Mouse (Mus musculus): ENCODE results near the gene Galnt17. TPM values are rescaled to one million over a fixed set of nuclear protein-coding genes. Genes with fewer than 3 reads are reported as not detected.

The Galnt17 gene
- total RNA-seq (2015), result not detected in 2 replicates
- total RNA-seq (2017), result not detected in 2 replicates

DNA sequence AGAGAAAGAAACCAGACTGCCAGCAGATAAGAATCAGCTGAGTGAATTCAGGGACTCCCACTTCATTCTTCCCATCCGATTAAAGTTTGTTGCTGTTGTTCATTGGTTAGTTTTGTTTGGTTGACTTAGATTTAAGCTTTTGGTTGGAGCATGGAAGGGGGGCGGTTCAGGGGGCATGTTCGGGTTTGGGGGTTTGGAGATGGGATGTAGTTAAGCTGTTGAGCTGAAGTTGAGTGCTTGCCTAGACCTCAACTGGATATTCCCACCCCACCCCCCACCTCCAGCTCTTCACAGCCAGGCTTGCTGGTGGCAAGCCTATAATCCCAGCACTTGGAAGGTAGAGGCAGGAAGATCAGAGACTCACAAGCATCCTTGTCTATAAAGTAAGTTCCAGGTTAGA, at the start of gene Galnt17:
Gene Galnt17 (minus strand): TSS at position 101 of the 400 bp plus-strand sequence.
- no peak for ATAC-seq (ENCODE audit: poor library complexity, severe bottlenecking)

DNA sequence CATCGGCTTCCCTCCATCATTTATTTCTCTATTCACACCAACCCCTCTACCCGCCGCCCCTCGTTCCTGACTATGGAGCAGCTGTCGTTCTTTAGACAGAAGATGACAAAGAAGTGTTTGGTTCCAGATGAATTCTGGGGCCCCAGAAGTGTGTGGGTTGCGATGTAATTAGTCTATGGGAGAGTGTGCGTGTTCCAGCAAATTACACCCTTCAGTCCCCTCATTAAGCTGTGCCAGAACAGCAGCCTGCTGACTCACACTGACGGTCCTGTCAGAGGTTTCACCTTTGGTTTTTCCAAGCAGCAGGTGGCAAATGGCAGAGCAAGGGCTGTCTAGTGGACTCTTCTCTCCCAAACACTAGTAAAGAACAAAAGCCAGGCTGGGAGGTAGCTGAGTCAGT, 26.2 kb upstream of the Galnt17 start:
- ATAC-seq (ENCODE audit: poor library complexity, severe bottlenecking), result no peak

DNA sequence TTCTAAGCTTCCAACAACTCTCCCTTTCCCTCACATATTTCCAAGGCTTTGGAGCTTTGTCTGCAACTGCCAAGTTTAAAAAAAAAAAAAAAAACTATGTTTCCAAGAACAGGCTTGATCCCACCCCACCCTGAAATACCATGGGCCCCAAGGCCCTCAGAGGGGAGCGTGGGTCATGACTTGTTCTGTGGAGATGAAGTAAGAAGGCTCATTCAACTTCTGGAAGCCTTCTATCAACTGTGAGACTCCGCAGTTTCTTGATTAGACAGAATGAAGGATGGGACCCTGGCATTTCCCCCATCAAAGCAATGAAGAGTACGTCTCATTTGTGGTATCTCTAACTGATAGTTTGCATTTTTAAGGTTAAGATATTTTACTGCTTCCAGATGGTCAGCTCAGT, 13.0 kb upstream of the Galnt17 start:
- no peak for ATAC-seq (ENCODE audit: poor library complexity, severe bottlenecking)

DNA sequence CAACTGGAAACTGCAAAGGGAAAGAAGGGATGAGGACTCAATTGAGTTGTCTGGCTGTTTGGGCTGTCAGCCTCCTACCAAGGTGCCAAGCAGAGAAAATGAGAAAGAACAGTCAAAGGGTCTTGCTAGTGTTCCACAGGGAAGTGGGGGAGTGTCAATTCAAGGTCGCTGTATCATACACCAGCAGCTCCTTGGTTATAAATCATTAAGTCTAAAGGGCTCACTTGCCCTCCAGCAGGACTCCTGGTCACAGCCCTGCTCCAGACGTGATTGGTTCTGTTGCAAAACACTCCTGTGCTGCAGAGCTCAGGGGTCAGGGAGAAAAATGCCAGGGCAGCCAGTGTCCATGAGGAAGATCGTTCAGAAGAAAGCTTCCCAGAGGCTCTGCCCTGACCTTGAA, 11.3 kb upstream of the Galnt17 start:
- no peak for ATAC-seq (ENCODE audit: poor library complexity, severe bottlenecking)

DNA sequence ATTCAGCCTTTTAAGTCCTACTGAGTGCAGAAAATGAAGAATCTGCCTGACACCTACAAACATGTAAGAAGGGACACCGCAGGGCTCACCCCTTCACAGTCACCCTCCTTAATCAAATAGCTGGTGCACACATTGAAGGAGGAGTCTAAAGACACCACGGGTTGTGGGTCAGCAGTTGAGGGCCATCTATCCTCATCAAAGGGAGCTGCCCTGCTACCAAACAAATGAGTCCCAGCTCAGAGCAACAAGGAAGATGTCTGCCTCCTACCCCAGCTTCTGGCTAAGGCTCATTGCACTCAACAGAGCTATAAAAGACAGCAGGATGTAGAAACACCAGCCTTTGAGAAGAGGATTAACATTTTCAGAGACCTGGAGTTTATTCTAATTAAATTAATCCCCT, 10.8 kb upstream of the Galnt17 start:
- ATAC-seq (ENCODE audit: poor library complexity, severe bottlenecking), result no peak

DNA sequence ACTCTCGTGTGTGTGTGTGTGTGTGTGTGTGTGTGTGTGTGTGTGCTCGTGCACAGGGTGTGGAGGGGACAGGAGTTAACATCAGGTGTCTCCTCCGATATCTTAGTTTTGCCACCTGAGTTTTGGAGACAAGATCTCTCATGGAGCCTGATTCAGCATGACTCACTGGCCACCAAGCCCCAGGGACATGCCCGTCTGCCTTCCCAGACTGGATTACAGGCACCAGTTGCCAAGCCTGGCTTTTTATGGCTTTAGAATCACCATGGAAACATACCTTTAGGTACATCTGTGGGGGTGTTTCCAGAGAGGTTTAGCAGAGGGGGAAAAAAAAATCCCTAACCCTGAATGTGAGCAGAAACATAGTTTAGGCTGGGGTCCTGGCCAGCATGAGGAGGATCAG, 6.7 kb upstream of the Galnt17 start:
- no peak for ATAC-seq (ENCODE audit: poor library complexity, severe bottlenecking)

DNA sequence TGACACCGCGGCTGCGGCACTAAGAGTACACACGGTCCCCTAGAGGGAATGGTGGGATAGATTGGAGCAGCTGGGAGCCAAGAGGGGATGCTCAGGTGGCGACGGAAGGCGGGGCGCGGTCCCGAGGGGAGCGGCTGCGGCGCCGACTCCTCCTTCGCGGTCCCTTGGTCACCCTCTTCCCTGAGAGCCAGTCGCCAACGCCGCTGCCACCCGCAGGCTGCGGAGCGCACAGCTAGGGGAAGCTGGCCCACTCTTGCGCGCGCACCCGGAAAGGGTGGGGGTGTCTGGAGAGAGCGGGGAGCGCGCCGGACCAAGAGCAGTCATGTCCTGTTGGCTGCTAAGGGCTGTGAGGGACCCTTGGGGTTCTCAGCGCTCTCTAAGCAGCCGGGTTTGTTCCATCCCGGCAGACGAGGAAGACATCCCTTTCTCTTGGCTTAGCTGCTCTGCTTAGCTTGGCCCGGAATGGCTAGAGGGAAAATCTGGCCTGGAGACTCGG, 593 bp downstream of the Galnt17 start:
- ATAC-seq (ENCODE audit: poor library complexity, severe bottlenecking), result no peak

DNA sequence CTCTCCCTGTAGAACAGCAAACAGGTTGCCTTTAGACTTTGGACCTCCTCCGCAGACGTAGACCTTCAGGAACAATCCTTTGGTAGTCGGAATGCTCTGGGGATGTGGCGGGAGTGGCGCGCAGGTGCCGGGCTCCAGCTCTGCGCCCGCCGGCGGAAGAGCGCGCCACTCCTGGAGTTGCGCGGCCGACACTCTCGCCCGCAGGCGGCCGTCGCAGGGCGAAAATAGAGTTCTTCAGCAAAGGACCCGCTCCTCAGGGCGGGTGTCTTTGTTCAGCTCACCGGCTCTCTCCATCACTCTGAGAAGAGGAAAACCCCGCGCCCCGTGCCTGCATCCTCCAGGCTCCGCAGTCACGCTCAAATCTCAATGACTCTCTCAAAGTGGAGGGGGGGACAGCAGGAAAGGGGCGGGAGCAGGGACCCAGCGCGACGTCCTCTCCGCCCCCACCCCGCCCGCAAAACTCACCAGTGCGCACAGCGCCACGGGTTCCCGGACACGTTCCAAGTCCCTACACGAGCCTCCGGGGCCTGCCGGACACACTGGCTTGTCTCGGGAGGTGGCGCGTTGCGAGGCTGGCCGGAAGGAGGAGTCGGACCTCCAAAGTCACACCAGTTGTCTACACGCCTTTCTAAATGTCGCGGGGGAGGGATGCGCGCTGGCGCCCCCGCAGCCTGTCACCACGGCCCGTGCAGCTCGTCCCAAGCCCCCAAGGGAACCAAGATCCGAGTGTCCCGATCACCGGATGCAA, 1.2 kb downstream of the Galnt17 start:
- no peak for ATAC-seq (ENCODE audit: poor library complexity, severe bottlenecking)

DNA sequence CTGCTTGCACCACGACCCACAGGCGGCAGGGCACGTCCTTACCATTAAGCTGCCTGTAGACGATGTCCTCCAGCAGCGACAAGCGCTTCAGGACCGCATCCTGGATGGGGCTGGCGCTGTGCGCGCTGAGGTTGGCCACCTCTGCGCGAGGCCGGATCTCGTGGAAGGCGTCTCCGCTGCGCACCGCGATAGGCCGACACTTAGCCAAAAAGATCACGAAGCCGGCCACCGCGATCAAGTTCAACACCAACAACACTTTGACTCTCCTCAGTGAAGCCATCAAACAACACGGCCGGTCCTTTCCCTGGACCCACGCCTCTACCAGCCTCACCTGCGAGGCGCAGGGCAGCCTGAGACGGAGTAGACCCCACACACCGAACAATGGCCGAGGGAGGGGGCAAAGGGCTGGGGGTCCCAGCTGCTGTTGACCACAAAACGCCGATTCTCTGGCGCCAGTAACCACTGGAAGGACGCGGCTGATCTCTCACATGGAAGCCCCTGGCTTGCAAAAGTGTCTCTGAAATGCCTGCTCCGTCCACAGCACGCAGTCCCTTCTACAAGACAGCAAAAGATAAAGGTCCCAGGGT, 1.9 kb downstream of the Galnt17 start:
- no peak for ATAC-seq (ENCODE audit: poor library complexity, severe bottlenecking)

DNA sequence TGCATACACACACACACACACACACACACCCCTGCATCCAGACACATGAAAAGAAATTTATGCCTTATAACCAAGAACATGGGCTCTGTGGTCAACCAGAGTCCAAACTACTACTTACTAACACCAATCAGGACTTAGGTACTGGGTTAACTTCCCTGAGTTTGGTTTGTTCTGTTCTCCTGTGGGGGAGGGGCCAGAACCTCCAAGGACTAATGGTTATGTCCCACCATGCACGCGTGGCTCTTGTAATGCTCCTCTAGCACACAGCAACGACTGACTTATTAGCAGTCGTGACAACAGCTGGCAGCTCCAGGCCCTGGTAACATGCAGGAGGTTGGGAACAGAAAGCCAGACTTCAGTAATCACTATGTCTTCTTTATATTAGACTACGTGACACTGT, 3.1 kb downstream of the Galnt17 start:
- ATAC-seq (ENCODE audit: poor library complexity, severe bottlenecking), result no peak

DNA sequence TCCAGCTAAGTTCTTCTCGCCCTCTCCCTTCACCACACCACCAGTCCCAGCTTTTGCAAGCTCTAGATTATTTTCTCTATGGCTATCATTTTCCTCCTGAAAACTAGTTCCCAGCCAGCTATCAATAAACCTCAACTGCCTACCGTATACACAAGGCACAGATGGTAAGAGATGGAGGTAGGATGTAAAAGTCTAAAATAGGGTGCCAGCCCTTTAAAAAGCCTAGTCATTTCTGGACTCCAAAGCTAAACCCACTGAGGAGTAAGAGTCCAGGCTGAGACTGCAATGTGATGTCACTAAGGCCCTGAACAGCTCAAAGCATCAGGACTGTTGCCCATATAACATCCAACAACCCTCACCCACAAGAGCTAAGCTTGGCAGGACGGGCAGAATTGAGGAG, 6.8 kb downstream of the Galnt17 start:
- ATAC-seq (ENCODE audit: poor library complexity, severe bottlenecking), result no peak

DNA sequence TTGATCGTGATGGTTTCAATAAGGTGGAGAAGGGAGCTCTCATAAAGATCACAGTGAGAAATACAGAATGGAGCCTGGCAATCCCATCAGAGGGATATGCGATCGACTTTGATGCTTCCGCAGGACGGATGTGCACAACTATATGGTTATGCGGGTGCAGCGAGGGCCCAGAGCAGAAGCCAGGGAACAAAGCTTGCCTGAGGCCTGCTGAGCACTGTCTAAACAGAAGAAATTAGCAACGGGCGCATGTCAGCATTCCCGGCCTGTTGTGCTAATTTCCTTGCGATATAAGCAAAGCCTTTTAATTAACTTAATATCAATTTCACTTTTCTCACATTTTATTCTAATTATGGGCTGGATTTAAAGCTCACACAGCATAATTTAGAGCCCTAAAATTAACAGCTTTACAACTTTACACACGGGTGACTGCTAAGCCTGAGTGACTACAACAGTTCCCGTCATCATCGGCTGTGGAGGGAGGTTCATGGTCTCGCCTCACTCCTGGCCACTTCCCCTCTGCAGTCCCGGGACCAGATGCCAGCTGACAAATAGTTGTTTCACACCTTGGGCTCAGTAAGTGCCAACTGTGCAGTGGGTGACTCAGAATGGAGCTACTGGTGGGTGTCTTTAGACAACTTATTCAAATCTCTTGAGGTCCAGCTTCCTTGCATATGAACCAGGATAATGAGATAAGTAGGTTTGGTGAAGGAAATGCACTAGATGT, 14.4 kb downstream of the Galnt17 start:
- ATAC-seq (ENCODE audit: poor library complexity, severe bottlenecking), result no peak

DNA sequence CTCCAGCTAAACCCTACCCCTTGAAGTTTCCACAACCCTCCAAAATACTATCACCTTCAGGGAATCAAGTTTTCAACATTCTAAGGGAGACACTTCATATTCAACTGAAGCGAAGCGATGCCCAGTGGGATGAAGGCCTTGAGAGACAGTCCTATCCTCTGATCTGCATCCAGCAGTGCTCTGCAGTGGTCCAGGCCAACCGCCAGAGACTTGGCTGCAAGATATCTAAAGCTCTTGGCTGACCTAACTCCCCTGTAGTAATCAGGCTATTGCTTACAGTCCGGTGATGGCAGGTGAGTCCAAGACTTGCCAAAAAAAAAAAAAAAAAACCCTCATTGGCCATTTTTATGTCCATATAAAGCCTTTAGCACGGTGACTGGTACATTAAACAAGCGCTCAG, 21.2 kb downstream of the Galnt17 start:
- no peak for ATAC-seq (ENCODE audit: poor library complexity, severe bottlenecking)

DNA sequence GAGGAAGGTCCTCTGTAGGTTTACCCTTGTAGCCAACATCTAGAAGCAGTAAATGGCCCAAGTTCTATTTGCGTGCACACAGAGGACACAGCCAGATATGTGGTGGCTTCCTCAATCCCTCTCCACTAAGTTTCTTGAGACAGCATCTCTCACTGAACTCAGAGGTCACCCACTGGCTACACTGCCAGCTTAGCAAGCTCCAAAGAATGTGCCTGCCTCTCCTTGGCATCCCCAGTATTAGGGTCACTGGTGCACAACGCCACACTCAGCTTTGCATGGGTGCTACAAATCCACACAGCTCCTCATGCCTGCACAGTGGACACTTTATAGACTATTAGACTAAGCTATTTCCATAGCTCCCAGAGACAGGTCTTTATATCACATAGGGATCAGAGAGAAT, 21.6 kb downstream of the Galnt17 start:
- ATAC-seq (ENCODE audit: poor library complexity, severe bottlenecking), result no peak

DNA sequence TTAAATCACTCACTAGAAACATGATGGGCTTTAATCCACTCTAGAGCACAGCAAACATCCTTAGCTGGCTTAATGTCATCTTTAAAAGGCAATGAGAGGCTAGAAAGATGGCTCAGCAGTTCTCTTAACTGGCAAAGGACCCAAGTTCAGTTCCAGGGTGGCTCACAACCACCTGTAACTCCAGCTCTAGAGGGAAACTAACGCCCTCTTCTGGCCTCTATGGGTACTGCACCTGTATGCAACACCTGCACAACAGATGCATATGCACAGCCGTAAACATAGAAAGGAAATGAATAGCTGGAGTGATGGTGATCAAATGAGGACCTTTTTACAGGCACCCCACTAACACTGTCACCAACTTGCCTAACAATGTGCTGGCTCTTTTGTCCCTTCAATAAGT, 27.9 kb downstream of the Galnt17 start:
- ATAC-seq (ENCODE audit: poor library complexity, severe bottlenecking), result no peak

DNA sequence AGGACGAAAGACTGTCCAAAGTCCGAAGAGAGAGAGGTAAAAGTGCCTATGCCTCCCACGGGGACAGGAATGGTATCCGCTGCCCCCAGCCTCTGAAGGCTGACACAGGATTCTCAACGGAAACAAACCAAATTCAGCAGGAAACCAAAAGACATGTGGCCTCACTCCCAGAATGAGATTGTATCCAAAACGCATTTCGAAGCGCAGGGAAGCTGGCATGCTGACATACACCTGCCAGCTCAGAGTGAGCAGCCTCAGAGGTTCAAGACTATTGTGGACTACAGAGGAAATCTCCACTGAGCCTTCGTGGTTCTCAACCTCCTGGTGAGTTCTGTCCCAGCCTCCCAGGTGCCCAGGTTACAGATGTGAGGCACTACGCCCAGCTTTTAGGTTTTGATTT, 29.0 kb downstream of the Galnt17 start:
- no peak for ATAC-seq (ENCODE audit: poor library complexity, severe bottlenecking)

DNA sequence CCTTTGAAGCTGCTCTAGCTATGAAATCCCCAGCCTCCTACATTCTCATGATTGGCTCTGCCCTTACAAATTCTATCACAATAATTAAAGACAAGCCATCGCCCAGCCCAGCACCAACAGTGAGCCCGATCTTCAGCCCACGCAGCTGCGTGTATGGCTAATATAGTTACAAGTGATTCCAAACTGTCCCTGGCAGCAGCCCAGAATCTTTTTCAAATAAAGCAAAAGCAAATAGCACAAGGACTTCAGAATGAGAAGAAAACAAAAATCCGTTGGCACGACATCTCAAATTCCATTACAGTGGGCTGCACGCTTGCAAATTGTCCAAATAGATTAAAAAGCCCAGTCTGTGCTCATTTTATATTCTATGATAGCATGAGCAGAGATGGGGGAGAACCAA, 31.1 kb downstream of the Galnt17 start:
- ATAC-seq (ENCODE audit: poor library complexity, severe bottlenecking), result no peak

DNA sequence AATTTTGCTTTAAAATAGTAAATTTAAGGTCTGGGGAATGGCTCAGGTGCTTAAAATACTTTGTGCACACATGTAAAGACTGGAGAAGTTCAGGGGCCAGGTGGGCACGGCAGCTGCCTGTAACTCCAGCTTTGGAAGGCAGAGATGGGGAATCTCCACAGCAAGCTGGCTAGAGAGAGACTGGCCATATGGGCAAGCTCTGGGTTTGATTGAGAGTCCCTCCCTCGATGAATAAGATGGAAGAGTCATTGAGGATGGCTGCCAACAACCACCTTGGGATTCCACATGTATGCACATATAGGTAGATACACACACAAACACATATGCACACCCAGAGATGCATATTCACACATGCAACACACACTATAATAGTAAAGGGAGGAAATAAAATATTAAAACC, 42.0 kb downstream of the Galnt17 start:
- no peak for ATAC-seq (ENCODE audit: poor library complexity, severe bottlenecking)

DNA sequence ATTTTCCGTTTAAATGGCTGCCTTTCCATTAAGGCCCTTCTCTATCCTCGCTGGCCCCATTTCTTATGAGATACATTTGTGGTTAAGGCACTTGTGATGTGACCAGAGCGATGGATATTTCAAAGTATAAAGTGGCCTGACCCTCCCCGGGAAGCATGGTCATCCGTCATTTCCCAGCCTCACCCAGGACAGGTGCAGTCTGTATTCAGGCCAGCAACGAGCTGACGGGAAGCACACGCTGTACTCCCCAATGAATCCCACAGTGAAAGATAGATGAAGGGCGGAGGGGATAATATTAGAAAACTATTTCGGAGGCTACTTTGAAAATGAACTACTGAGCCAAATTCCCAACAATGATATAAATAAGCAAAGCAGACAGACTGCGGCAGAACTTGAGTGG, 44.2 kb downstream of the Galnt17 start:
- ATAC-seq (ENCODE audit: poor library complexity, severe bottlenecking), result no peak

DNA sequence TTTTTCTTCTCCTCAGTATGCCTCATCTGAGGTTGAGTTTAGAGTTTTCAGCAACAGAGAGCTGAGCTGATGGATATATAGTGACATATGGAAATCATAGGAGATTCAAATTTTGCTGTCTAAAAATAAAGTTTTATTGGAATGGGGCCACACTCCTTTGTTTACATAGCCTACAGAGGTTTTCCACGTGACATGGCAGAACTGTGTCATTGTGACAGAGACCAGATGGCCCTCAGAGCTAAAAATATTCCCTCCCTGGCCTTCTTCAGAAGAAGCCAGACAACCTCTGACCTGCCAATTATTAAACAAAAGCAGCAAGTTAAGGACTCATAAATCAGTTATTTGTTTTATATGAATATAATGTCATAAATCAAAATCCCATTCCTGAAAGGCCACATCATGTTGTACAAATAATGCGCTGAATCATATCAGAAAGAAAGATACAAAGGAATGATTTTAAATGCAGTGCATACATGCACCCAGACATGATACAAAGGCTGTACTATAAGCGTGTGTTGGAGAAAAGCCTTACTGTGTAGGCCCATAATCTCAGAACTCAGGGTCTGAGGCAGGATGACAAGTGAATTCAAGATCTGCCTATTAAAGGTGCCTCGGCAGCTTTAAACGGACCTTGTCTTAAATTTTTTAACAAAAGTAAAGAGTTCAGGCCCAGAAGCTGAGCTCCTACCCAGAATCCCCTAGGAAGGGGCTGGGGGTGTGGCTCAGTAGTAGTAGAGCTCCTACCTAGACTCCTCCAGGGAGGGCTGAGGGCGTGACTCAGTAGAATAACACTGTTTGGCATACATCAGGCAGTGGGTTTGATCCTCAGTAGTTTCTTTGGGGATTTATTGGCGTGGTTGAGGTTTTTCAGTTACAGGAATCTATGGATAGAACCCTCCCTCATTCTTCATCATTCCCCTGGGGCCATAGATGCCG, 57.3 kb downstream of the Galnt17 start:
- no peak for ATAC-seq (ENCODE audit: poor library complexity, severe bottlenecking)

DNA sequence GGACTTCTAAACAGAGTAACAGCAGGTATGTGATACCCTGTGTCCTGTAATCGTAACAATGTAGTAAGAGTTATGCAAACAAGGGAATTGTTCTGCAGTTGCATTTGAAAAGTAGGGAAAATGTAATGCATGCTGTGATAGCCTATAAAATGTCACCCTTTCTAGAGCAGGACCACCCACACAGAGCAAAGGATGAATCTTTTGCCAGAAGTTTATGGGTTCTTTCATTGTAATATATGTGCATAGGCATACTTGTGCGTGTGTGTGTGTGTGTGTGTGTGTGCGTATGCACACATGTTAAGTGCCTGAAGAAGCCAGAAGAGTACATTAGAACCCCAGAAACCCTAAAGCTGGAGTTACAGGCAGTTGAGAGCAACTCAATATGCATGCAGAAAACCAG, 59.9 kb downstream of the Galnt17 start:
- no peak for ATAC-seq (ENCODE audit: poor library complexity, severe bottlenecking)

Measured in megakaryocyte, adult 5-6 weeks (primary cell).